Mouse (Mus musculus) small intestine, adult 2 months (tissue): ENCODE results near the gene Tmem87b.

Experiments
- CTCF ChIP-seq: fragments of 200-500 bp; IDR thresholded peaks from 2 replicates; pipeline ENCODE4 v1.5.1; 2012; ENCODE audit warnings: low read depth, mild to moderate bottlenecking, control low read depth, inconsistent platforms, low read length, moderate library complexity, mixed read lengths; ENCODE audit not compliant: insufficient replicate concordance, insufficient read length; ENCODE audit errors: extremely low read depth
- POLR2A ChIP-seq: fragments of 200-500 bp; IDR thresholded peaks from 2 replicates; pipeline ENCODE4 v1.6.1; 2012; ENCODE audit warnings: low read depth, mild to moderate bottlenecking, control low read depth, inconsistent platforms, low read length, moderate library complexity

DNA sequence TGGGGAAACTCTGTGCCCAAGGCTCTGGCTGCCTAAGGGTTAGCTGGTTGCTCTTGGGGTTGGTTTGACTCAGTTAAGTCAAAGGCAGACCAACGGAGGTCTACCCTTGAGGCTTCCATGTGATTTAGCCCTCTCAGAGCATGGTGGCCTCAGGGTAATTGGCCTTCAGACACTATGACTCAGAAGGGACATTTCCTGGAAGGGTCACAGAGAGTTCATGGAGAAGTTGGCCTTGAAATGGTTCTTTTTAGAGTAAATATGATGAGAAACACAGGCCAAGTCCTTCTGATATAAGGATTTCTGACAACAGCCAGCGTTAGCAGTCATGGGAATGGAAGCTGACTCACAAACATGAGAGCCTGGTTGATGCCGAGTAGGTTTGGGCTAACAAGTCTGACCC lies 85.7 kb downstream of the Tmem87b start:
- TF ChIP-seq CTCF = no peak
- no peak for TF ChIP-seq POLR2A
